Mouse (Mus musculus) ES-Bruce4 (cell line): ENCODE results near the gene Nrxn1. TPM values are rescaled to one million over a fixed set of nuclear protein-coding genes. Genes with fewer than 3 reads are reported as not detected.

Experiments
- H3K27ac ChIP-seq: 2 replicates; pipeline ENCODE4 v1.5.1; 2012; ENCODE audit warnings: low read length, inconsistent platforms; ENCODE audit not compliant: insufficient read depth
- H3K27me3 ChIP-seq: 2 replicates; pipeline ENCODE4 v1.6.1; 2012; ENCODE audit warnings: mild to moderate bottlenecking, low read length, inconsistent platforms; ENCODE audit not compliant: control insufficient read depth, poor library complexity, insufficient read depth, severe bottlenecking
- H3K36me3 ChIP-seq: 2 replicates; pipeline ENCODE4 v1.6.1; 2012; ENCODE audit warnings: inconsistent platforms, mild to moderate bottlenecking, low read length, moderate library complexity; ENCODE audit not compliant: control insufficient read depth, poor library complexity, insufficient read depth, severe bottlenecking
- H3K4me1 ChIP-seq: one replicate; pipeline ENCODE4 v1.8.1; 2011; ENCODE audit warnings: low read length; ENCODE audit not compliant: control insufficient read depth, insufficient read depth
- H3K4me3 ChIP-seq: 2 replicates; pipeline ENCODE4 v1.5.1; 2011; ENCODE audit warnings: low read depth, mild to moderate bottlenecking, low read length
- H3K9ac ChIP-seq: 2 replicates; pipeline ENCODE4 v1.6.1; 2012; ENCODE audit warnings: low read depth, mild to moderate bottlenecking, inconsistent platforms; ENCODE audit not compliant: poor library complexity, severe bottlenecking
- H3K9me3 ChIP-seq: replicated peaks from 2 replicates; pipeline ENCODE4 v1.6.1; 2012; ENCODE audit warnings: mild to moderate bottlenecking, low read length, inconsistent platforms; ENCODE audit not compliant: control insufficient read depth, poor library complexity, insufficient read depth, severe bottlenecking
- CTCF ChIP-seq: IDR thresholded peaks from one replicate; pipeline ENCODE4 v1.8.1; 2011; ENCODE audit warnings: low read depth, low read length
- EP300 ChIP-seq: IDR thresholded peaks from 2 replicates; pipeline ENCODE4 v1.6.1; 2011; ENCODE audit warnings: low read depth, low read length; ENCODE audit not compliant: insufficient read depth
- POLR2A ChIP-seq: IDR thresholded peaks from one replicate; pipeline ENCODE4 v1.8.1; 2011; ENCODE audit warnings: low read length; ENCODE audit not compliant: insufficient read depth
- polyA plus RNA-seq: library from polyadenylated mRNA; stranded (reverse); fragments of >200 nt; gene quantifications from 2 replicates; pipeline ENCODE4 v1.2.4, GENCODE M21; 2011; ENCODE audit warnings: low read depth; ENCODE audit not compliant: missing spikeins, insufficient read depth, insufficient read length

Gene Nrxn1
- polyA plus RNA-seq, 1 experiment: 5.6 TPM

DNA sequence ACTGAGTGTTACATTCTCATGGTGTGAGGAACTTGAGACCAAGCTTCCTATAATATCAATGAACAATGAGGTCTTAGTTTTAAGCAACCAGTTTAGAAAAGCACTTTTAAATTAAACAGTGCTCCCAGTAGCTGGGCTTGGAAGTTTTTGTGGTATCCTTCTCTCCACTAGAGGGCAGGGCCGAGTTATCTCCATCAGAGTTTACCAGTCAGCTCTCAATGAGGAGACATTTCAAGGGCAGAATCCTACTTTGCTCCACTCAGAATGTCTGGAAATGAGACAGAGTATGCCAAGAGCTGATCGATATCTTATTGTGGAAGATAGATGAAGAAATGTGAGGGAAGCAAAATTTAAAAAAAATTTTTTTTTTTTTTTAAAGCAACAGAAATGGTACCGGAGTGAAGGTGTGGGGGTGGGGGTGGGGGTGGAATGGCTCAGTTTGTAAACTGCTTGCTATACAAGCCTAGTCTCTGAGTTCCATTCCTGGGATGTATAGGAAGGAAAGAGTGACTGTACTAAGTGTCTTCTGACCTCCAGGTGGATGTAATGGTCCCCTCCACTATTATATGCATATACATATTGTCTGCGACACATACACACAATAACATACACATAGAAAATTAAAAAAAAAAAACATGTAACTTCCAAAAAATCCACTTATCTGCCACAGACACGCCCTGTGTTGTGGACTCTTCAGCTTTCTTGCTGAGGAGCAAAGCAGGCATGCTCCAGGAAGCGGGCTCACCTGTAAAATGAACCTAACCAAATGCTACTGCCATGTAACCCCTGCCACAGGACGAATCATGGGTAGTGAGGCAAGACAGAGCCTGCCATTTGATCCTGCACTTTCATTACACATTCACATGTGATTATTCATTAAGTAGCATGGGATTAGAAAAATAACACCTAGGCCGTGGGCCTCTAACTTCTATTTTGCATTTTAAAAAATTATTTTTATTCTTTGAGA lies 283.4 kb downstream of the Nrxn1 start:
- no peak for TF ChIP-seq CTCF
- no peak for TF ChIP-seq EP300
- no peak overlapping the region for H3K9ac ChIP-seq
- no peaks in the 10 kb centered on the region for H3K9me3 ChIP-seq

DNA sequence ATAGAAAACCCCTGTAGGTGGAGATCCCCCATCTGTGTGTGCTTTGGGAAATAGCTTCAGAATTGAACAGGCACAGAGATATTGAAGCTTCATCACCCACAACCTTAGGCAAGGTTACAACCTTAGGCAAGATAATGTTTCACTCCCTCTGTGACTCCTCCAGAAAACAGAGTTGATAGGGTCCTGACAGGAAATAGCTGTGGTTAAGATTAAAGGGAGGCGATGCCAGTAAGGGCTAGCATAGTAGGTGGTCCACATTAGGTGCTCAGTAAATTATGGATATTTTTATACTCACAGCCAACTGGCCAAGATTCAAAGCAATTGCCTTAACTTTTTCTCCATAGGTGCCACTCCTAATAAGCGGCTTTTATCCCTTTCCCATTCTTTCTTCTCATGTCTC lies 284.6 kb downstream of the Nrxn1 start:
- H3K9me3 ChIP-seq: no peaks in the 10 kb centered on the region
- no peak overlapping the region for H3K9ac ChIP-seq
- no peaks in the 10 kb centered on the region for H3K36me3 ChIP-seq
- no peaks in the 10 kb centered on the region for H3K4me1 ChIP-seq
- TF ChIP-seq POLR2A (no peak), EP300 (no peak), CTCF (no peak)
- no peak overlapping the region for H3K27ac ChIP-seq
- no peak overlapping the region for H3K4me3 ChIP-seq
- no peaks in the 10 kb centered on the region for H3K27me3 ChIP-seq

More for the DNA sequence above, 283.4 kb downstream of the Nrxn1 start:
- Histone ChIP-seq H3K4me3 (no peak overlapping the region), H3K36me3 (no peaks in the 10 kb centered on the region), H3K27me3 (no peaks in the 10 kb centered on the region), H3K4me1 (no peaks in the 10 kb centered on the region), H3K27ac (no peak overlapping the region)

DNA sequence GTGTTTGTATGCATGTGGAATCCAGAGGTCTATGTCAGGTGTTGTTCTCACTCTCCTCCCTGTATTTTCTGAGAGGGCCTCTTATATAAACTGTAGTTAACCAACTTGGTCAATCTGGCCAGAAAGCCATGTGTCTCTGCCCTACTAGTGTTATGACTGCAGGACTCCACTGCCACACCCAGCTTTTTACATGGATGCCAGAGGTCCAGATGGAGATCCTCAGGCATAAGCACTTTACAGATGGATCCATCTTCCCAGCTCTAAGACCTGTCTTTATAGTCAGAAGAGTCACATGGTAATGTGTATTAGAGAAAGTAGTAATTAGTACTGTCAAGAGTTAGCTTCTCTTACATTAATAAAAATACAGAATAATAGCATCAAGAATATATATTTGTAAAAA lies 285.7 kb downstream of the Nrxn1 start:
- H3K9me3 ChIP-seq: no peaks in the 10 kb centered on the region
- no peak overlapping the region for H3K4me3 ChIP-seq
- no peaks in the 10 kb centered on the region for H3K36me3 ChIP-seq
- H3K9ac ChIP-seq: no peak overlapping the region
- no peak overlapping the region for H3K27ac ChIP-seq
- no peaks in the 10 kb centered on the region for H3K4me1 ChIP-seq
- TF ChIP-seq EP300: no peak
- TF ChIP-seq CTCF: no peak
- TF ChIP-seq POLR2A: no peak
- no peaks in the 10 kb centered on the region for H3K27me3 ChIP-seq

DNA sequence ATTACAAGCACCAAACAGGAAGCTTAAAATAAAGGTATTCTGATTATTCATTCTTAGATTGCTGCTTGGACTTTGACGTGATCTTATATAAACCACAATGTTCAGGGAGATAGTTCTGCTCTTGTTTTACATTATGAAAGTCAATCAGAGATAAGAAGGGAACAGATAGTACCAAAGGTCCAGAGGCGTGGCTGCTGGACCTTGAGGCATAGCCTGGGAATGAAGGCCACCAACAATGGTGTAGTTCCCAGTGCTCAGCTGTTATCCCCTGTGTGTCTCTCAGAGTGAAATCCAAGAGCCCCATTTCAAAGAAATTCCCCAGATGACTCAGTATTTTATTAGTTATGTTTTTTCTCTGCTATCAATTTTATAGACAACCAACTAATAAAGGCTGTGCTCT lies 294.2 kb downstream of the Nrxn1 start:
- Histone ChIP-seq H3K9me3 (no peaks in the 10 kb centered on the region), H3K4me1 (no peaks in the 10 kb centered on the region), H3K27me3 (no peaks in the 10 kb centered on the region), H3K4me3 (no peak overlapping the region), H3K36me3 (no peaks in the 10 kb centered on the region), H3K27ac (no peak overlapping the region), H3K9ac (no peak overlapping the region)
- TF ChIP-seq POLR2A: no peak
- TF ChIP-seq EP300: no peak
- TF ChIP-seq CTCF: no peak

DNA sequence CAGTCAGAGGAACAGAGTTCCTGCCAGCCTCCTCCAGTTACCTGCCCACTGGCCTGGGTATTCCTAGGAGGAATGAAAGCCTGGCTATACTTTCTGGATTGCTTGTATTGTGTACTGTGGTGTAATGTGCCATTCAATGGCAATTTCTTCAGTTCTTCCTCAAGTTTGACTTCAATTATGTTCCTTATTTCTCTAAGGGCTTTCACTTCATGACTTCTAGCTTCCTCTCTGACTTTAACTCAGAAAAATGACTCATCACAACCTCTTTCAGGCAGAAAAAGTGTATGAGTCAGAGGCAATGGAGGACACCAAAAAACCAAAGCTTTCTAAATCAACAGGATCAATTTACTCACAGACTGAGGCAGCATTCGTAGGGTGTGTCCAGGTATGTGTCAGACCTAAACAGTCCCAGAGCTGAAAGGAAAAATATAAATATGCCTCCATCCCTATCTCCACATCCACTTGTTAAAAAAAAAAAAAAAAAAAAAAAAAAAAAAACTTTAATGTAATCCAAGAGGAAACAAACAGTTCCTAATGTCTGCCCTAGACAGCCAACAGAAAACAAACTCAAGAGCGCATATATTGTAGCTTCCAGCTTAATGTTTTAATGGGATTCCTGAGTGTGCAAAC lies 295.1 kb downstream of the Nrxn1 start:
- Histone ChIP-seq H3K27me3 (no peaks in the 10 kb centered on the region), H3K9me3 (no peaks in the 10 kb centered on the region), H3K4me1 (no peaks in the 10 kb centered on the region), H3K36me3 (no peaks in the 10 kb centered on the region), H3K9ac (no peak overlapping the region), H3K4me3 (no peak overlapping the region), H3K27ac (no peak overlapping the region)
- no peak for TF ChIP-seq POLR2A
- no peak for TF ChIP-seq EP300
- TF ChIP-seq CTCF: no peak

DNA sequence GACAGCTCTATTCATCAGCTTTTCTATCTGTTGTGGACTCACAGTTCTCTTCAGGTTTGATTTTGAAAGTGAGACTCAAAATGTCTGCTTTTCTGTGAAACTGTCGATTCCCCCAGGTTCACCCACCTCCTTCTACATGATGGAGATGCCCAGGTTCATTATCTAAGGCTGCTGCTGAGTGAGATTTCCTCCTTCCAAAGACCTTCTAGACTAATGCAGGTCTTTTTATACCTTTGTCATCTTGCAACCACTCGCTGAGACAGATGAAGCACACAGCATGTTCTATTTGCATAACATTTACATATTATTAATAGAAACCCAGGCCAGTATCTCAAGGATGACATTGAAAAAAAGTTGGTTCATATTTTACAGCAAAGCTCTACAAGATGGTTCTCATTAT lies 295.9 kb downstream of the Nrxn1 start:
- no peak overlapping the region for H3K4me3 ChIP-seq
- no peak overlapping the region for H3K9ac ChIP-seq
- H3K27ac ChIP-seq: no peak overlapping the region

More for the DNA sequence above, 295.9 kb downstream of the Nrxn1 start:
- no peaks in the 10 kb centered on the region for H3K36me3 ChIP-seq
- no peaks in the 10 kb centered on the region for H3K4me1 ChIP-seq
- H3K9me3 ChIP-seq: no peaks in the 10 kb centered on the region
- no peak for TF ChIP-seq CTCF
- TF ChIP-seq POLR2A: no peak
- no peak for TF ChIP-seq EP300
- H3K27me3 ChIP-seq: no peaks in the 10 kb centered on the region
